Mouse (Mus musculus) liver, embryonic 16.5 days (tissue): ENCODE data around the gene B4galnt1. TPM values are rescaled to one million over a fixed set of nuclear protein-coding genes. Genes with fewer than 3 reads are reported as not detected.

Source experiments
- polyA plus RNA-seq: library from polyadenylated mRNA; unstranded; fragments of >200 nt; fragmentation: Nextera tagmentation; extraction: Ambion mirVana; gene quantifications from 2 replicates; pipeline ENCODE4 v1.2.1, GENCODE M21; 2015

B4galnt1 gene
- polyA plus RNA-seq, 1 experiment from 2014 or later, result 24.3 TPM

Other genes starting within 250 kb of the B4galnt1 start
- 11.1 and 12.2 TPM in 2 replicates for gene Ctdsp2, start 186.5 kb upstream of the B4galnt1 start, polyA plus RNA-seq
- gene Avil, start 164.5 kb upstream of the B4galnt1 start, polyA plus RNA-seq, result 0.09 TPM in 1 of 2 replicates, not detected in the other
- gene Tsfm, start 134.4 kb upstream of the B4galnt1 start, polyA plus RNA-seq, result 37.1 and 40.1 TPM in 2 replicates
- 13.4 and 13.5 TPM in 2 replicates for gene Mettl1, start 123.8 kb upstream of the B4galnt1 start, polyA plus RNA-seq
- gene Eef1akmt3, start 123.7 kb upstream of the B4galnt1 start, polyA plus RNA-seq, result 0.09 and 0.21 TPM in 2 replicates
- gene Cyp27b1, start 117.0 kb upstream of the B4galnt1 start, polyA plus RNA-seq, result 0.04 TPM in 1 of 2 replicates, not detected in the other
- gene March9, start 105.0 kb upstream of the B4galnt1 start, polyA plus RNA-seq, result not detected in 2 replicates
- gene Cdk4, start 101.7 kb upstream of the B4galnt1 start, polyA plus RNA-seq, result 293 and 317 TPM in 2 replicates
- 87.4 and 96.7 TPM in 2 replicates for gene Tspan31, start 95.0 kb upstream of the B4galnt1 start, polyA plus RNA-seq
- gene Agap2, start 89.9 kb upstream of the B4galnt1 start, polyA plus RNA-seq, result 0.71 and 1.2 TPM in 2 replicates
- 58.9 and 65.6 TPM in 2 replicates for gene Os9, start 44.1 kb upstream of the B4galnt1 start, polyA plus RNA-seq
- gene Slc26a10, start 15.4 kb downstream of the B4galnt1 start, polyA plus RNA-seq, result 2.2 and 2.7 TPM in 2 replicates
- gene Arhgef25, start 24.9 kb downstream of the B4galnt1 start, polyA plus RNA-seq, result 4.8 and 5.7 TPM in 2 replicates
- gene Dtx3, start 30.5 kb downstream of the B4galnt1 start, polyA plus RNA-seq, result 13.4 and 14.8 TPM in 2 replicates
- 39.1 and 40.1 TPM in 2 replicates for gene Pip4k2c, start 46.4 kb downstream of the B4galnt1 start, polyA plus RNA-seq
- gene Kif5a, start 98.1 kb downstream of the B4galnt1 start, polyA plus RNA-seq, result 0.09 and 0.11 TPM in 2 replicates
- gene Dctn2, start 101.1 kb downstream of the B4galnt1 start, polyA plus RNA-seq, result 65.9 TPM in 2 replicates
- gene Mbd6, start 123.8 kb downstream of the B4galnt1 start, polyA plus RNA-seq, result 5.7 and 6.5 TPM in 2 replicates
- 100 and 109 TPM in 2 replicates for gene Mars, start 146.6 kb downstream of the B4galnt1 start, polyA plus RNA-seq
- gene Arhgap9, start 156.7 kb downstream of the B4galnt1 start, polyA plus RNA-seq, result 12.2 and 13.2 TPM in 2 replicates
- gene Gli1, start 176.7 kb downstream of the B4galnt1 start, polyA plus RNA-seq, result 0.15 and 0.21 TPM in 2 replicates
- 0.78 and 0.99 TPM in 2 replicates for gene Inhbe, start 189.2 kb downstream of the B4galnt1 start, polyA plus RNA-seq
- 4.3 and 5.9 TPM in 2 replicates for gene Inhbc, start 205.2 kb downstream of the B4galnt1 start, polyA plus RNA-seq
- 10.2 and 13.3 TPM in 2 replicates for gene R3hdm2, start 215.1 kb downstream of the B4galnt1 start, polyA plus RNA-seq